Mouse (Mus musculus): ENCODE data around the gene Pla2g4a.

DNA sequence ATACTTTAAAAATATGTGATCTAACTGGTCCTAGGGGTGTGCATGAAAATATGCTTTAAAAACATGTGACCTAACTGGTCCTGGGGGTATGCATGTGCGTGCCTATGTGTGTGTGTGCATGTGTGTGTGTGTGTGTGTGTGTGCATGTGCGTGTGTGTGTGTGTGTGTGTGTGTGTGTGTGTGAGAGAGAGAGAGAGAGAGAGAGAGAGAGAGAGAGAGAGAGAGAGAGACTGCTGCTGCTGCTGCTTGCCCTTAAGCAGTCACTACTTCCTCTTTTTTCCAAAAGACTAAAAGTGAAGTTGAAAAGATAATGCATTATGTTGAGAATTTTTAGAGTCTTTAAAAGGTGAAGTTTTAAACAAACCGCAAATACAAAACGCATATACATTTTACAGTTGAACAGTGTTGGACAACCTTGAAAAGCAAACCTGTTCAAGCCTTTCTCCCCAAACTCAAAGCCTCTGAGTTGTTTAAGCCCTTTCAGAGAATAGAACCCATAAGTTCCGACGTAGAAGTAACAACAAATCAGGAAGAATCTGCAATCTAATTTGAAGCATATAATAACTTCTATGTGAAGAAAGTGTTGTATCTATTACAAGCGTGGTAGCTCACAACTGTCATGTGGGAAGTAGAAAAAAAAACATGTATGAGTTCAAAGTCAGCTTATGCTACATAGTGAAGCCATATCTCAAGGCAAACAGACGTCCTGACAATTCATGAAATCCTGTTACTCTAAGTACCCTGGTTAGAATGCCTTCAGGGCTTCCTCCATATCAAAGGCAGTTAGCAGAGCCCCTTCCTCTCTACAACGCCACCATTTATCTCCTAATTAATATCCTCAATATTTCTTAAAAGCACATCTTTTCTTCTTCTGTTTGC is 574 bp upstream of the Pla2g4a start:
- peak; percentile 60 to 78; a peak in 3 of 4 replicates for TF ChIP-seq EP300 (IDR thresholded peaks at IDR 0.05; ENCODE audit: low read depth in 1 of 2, low read length in 2 of 2)
- TF ChIP-seq HCFC1 (IDR thresholded peaks at IDR 0.05; ENCODE audit: low read depth, low read length), result peak; percentile 53
- TF ChIP-seq CTCF (IDR thresholded peaks at IDR 0.05 in 2 of 3, conservative IDR thresholded peaks at IDR 0.05 in 1 of 3; ENCODE audit: control insufficient read depth in 1 of 3, insufficient read depth in 1 of 3, low read depth in 2 of 3, low read length in 3 of 3, poor library complexity in 1 of 3, severe bottlenecking in 1 of 3), result no peak
- TF ChIP-seq E2F4 (IDR thresholded peaks at IDR 0.05; ENCODE audit: borderline replicate concordance, low read depth, low read length), result no peak
- no peak for TF ChIP-seq NELFE (IDR thresholded peaks at IDR 0.05; ENCODE audit: low read depth, low read length)
